Mouse (Mus musculus): ENCODE data around the gene Glod4.

- no peak for TF ChIP-seq GATA1 (IDR thresholded peaks at IDR 0.05; ENCODE audit: borderline replicate concordance, low read length)
- no peak for TF ChIP-seq FLI1 (IDR thresholded peaks at IDR 0.05; ENCODE audit: low read length)
These were observed 29.7 kb downstream of the Glod4 start for GRCm38 (mm10) chr11:76213841-76214240.
